Mouse (Mus musculus) adipose tissue, adult 10 weeks (tissue): Measurements from ENCODE around the gene Tinag. TPM values are rescaled to one million over a fixed set of nuclear protein-coding genes. Genes with fewer than 3 reads are reported as not detected.

ENCODE experiments used
- polyA plus RNA-seq: library from polyadenylated mRNA; stranded (reverse); fragments of 350-450 nt; fragmentation: Illumina TruSeq; extraction: RNeasy Lipid Tissue Mini Kit (QIAGEN cat#74804); gene quantifications from one replicate; pipeline ENCODE4 v1.2.3, GENCODE M21; 2014; ENCODE audit warnings: low read depth, low replicate concordance

Tinag gene
- polyA plus RNA-seq = 1.8 TPM

DNA sequence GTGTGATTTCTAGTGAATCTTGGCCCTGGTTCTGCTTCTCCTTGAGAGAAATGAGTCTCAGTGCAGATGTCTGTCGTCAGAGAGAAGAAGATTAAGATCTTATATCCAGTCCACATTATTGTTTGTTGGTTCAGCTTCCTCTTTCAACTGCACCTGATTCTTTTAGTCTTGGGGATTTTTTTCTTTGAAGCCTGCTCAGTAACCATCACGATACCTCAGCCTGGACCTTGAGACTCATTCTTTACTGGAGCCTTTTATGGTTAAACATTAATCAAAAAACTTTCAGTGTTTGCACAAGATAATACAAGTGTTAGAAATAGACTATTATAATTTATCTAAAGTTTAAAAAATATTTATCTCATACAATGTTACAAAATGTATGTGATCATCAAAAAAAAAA, at the start of gene Tinag:
Gene Tinag, minus strand, starts transcription at position 210 of the 400 bp plus-strand sequence.

